Mouse (Mus musculus): Measurements from ENCODE around the gene Prnd. TPM values are rescaled to one million over a fixed set of nuclear protein-coding genes. Genes with fewer than 3 reads are reported as not detected.

The Prnd gene
- polyA plus RNA-seq, 1 experiment, result 13.5 TPM

DNA sequence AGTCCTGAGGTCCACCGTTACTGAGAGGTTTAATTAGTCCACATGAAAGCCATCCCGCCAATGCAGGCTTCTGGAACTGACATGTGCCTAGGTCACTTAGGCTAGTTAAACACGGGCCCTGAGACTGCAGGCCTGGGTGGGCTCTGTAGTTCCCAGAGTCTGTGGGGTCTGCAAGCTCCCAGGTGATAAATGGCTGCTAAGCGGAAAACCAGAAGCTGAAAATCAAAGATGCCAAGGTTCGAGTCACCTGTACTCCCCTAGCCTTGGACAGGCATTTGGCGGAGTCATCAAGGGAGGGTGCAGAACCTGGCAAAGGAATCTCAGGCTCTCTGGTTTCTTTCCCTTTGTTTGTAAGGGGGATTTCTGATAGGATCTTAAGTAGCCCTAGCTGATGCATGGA lies 9.2 kb upstream of the Prnd start:
- DNase-seq (ENCODE audit: low read depth), result no peak
- TF ChIP-seq CTCF (IDR thresholded peaks at IDR 0.05; ENCODE audit: borderline replicate concordance, extremely low read depth, insufficient read depth, insufficient read length) (no peak), POLR2A (IDR thresholded peaks at IDR 0.05; ENCODE audit: borderline replicate concordance, extremely low read depth, insufficient read depth, insufficient read length, poor library complexity, severe bottlenecking) (no peak)

DNA sequence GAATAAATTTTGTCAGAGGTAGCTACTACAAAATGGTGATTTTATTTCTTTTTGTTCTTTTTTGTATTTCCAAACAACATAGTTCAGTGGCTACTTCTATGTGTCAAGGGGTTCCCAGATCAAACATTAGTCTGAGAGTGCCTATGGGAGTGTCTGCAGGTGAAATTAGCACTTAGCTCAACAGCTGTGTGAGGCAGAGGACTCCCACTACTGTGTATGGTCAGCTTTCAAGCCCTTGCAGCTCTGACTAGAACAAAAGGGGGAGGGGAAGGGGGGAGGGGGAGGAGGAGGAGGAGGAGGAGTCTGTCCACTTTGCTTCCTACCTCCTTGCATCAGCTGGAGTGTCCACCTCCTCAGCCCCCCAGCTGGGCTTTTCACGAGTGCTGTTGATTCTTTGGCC lies 6.3 kb upstream of the Prnd start:
- TF ChIP-seq POLR2A (IDR thresholded peaks at IDR 0.05; ENCODE audit: borderline replicate concordance, extremely low read depth, insufficient read depth, insufficient read length, poor library complexity, severe bottlenecking) (no peak), CTCF (IDR thresholded peaks at IDR 0.05; ENCODE audit: borderline replicate concordance, extremely low read depth, insufficient read depth, insufficient read length) (no peak)
- no peak for DNase-seq (ENCODE audit: low read depth)

DNA sequence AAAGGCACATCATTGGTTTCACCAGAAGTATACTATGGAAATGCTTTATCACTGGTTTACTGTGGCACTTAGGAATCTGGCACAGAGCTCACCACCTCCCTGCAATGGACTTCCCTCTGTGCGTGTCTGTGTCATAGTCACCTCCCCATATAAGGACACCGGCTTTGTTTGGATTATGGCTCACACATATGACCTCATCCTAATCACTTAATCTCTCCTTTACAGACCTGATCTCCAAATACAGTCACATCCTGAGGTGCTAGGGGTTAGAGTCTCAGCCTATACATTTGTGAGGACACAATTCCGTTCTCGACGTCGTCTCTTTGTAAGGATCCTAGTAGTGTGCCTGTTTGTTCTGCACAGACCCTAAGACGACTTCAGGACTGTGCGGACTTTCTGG lies 5.4 kb upstream of the Prnd start:
- no peak for DNase-seq (ENCODE audit: low read depth)
- TF ChIP-seq CTCF (IDR thresholded peaks at IDR 0.05; ENCODE audit: borderline replicate concordance, extremely low read depth, insufficient read depth, insufficient read length) (no peak), POLR2A (IDR thresholded peaks at IDR 0.05; ENCODE audit: borderline replicate concordance, extremely low read depth, insufficient read depth, insufficient read length, poor library complexity, severe bottlenecking) (no peak)

DNA sequence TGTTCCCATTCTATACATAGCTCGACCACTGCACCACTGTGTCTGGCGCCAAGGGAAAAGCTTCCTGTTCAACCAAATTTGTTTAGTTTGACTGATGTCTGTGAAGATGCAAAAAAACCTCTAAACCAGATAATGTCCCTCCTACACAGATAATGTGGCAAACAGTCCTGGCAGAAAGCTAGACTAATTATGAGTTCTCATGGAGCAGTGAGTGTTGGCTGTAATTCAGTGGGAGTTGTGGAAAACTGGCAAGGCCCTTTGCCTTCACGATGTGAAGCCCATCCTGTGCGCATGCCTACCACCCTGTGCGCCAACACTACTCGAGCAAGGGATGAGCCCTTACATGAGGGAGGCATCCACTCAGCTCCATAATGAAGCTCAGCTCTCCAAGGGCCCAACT lies 4.9 kb upstream of the Prnd start:
- TF ChIP-seq CTCF (IDR thresholded peaks at IDR 0.05; ENCODE audit: borderline replicate concordance, extremely low read depth, insufficient read depth, insufficient read length), result no peak
- TF ChIP-seq POLR2A (IDR thresholded peaks at IDR 0.05; ENCODE audit: borderline replicate concordance, extremely low read depth, insufficient read depth, insufficient read length, poor library complexity, severe bottlenecking), result no peak
- peak; percentile 34 for DNase-seq (ENCODE audit: low read depth)

DNA sequence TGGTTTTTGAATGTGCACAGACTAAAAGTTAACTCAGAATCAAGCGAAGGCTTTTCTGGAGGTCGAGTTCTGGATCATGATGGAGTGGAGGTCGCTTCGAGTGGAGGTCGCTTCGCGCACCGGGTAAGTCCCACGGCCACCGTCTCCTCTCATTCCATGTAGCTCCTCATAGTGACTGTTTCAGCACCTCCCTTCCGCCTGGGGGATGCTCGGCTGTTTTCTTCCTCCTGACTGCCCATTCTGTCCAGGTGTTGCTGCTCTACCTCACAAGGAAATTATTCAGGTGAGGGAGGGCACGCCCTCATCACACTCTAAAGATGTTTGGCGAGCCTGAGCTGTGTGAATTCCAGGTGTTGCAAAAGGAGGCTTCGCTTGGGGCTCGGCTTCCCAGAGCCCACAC lies 4.3 kb upstream of the Prnd start:
- no peak for DNase-seq (ENCODE audit: low read depth)
- TF ChIP-seq POLR2A (IDR thresholded peaks at IDR 0.05; ENCODE audit: borderline replicate concordance, extremely low read depth, insufficient read depth, insufficient read length, poor library complexity, severe bottlenecking) (no peak), CTCF (IDR thresholded peaks at IDR 0.05; ENCODE audit: borderline replicate concordance, extremely low read depth, insufficient read depth, insufficient read length) (no peak)

DNA sequence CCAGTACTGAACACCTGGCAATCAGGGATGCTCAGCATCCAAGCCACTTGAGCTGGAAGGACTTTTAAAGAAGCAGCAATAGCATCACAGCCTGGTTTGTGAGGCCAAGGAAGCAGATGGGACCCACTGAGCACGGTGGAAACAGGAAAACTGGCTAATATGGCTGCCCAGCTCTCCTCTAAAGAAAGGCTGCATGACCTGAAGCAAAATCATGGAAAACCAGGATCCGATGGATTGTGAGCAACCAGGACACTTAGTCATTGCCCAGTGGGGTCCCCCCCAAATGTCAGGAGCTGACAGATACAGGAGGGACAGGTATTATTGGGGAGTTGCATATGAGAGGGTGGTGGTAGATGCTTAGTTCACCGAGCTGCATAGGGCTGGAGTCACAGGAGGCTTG lies 2.5 kb upstream of the Prnd start:
- DNase-seq (ENCODE audit: low read depth), result no peak
- TF ChIP-seq CTCF (IDR thresholded peaks at IDR 0.05; ENCODE audit: borderline replicate concordance, extremely low read depth, insufficient read depth, insufficient read length) (no peak), POLR2A (IDR thresholded peaks at IDR 0.05; ENCODE audit: borderline replicate concordance, extremely low read depth, insufficient read depth, insufficient read length, poor library complexity, severe bottlenecking) (no peak)

DNA sequence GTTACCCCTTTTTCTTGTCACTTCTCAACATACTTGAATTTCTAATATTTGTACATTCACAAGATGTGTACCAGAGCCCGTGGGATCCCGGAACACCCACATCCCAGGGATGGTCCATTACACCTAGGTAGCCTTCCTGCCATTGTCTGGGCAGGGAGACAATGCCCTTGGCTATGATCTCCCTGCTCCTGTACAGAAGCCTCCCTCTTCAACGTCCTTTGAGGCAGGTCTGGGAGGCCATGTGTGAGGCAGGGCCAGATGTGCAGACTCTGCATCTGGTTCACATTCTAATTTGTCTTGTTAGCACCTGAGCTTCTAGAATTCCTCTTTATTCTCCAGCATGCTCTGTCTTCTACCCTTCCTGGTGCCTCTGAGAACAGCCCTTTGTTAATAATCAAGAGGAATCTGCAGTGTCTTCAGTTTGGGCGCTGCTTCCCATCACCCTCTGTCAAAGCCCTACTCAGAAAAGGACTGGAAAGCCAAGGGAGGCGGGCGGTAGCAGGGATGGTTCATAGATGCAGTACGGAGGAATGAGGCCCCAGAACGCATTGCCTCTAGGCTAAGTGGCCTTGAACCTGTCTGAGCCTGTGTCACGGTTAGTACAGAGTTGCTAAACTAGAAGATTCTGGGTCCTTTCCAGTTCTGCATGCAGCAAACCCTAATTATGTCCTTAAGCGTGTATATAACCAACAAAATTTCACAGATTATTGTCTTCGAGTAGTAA lies 1.6 kb upstream of the Prnd start:
- DNase-seq (ENCODE audit: low read depth), result no peak
- TF ChIP-seq CTCF (IDR thresholded peaks at IDR 0.05; ENCODE audit: borderline replicate concordance, extremely low read depth, insufficient read depth, insufficient read length) (no peak), POLR2A (IDR thresholded peaks at IDR 0.05; ENCODE audit: borderline replicate concordance, extremely low read depth, insufficient read depth, insufficient read length, poor library complexity, severe bottlenecking) (no peak)

DNA sequence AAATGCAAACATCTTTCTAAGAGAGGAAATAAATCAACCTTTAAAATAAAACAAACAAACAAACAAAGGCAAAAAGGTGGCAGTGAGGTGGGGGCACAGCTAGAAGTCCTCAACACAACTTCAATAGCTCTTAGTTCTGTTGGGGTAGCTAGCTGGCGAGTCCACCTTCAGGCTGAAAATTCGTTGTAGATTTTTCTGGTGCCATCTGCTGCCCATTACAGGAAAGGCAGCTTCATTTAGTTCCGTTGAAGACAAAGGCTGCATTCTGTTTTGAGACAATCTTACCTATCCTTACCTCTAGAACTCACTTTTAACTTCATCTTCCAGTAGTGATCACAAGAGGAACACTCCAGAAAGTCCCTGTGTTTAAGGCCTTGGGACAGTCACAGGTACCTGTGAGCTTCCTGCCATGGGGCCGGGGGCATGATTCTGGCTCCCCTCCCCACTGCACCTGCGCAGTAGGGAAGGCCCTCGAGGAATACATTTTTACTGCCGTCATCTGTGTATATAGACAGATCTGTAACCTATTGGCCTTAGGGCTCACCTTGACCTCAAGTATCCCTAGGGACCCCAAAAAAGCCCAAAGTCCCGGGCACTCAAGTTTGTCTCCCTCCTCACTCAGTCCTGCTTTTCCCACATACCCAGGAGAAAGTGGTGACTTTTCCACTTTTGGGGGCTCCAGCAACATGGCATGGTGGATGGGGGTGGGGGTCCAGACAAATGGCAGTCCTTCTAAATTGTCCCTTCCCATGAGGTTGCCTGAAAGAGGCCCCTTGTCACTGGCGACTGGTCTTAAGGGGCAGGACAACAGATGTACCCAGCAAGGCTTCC lies 679 bp upstream of the Prnd start:
- DNase-seq (ENCODE audit: low read depth), result peak; percentile 83
- TF ChIP-seq CTCF (IDR thresholded peaks at IDR 0.05; ENCODE audit: borderline replicate concordance, extremely low read depth, insufficient read depth, insufficient read length), result peak; percentile 72; the same call in 1 of the 2 replicates
- no peak for TF ChIP-seq POLR2A (IDR thresholded peaks at IDR 0.05; ENCODE audit: borderline replicate concordance, extremely low read depth, insufficient read depth, insufficient read length, poor library complexity, severe bottlenecking)

DNA sequence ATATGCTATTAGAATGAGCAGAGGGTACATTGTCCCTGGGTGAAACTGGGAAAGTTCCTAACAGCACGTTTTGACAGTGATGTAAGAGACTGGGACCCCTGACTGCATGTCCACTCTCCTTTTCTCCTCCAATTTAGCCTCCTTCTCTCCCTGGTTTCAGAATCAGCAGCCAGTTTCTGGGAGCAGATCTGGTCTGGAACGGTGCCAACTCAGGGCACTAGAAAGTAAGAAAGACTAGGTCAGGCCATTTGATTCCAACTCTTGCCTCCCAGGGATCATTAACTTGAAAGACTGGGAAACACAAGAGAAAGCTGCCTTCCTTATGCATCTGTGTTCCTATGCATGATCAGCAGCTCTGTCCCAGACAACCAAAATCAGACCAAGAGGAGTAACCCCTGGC lies 1.8 kb downstream of the Prnd start:
- TF ChIP-seq POLR2A (IDR thresholded peaks at IDR 0.05; ENCODE audit: borderline replicate concordance, extremely low read depth, insufficient read depth, insufficient read length, poor library complexity, severe bottlenecking) (no peak), CTCF (IDR thresholded peaks at IDR 0.05; ENCODE audit: borderline replicate concordance, extremely low read depth, insufficient read depth, insufficient read length) (no peak)
- DNase-seq (ENCODE audit: low read depth), result no peak

DNA sequence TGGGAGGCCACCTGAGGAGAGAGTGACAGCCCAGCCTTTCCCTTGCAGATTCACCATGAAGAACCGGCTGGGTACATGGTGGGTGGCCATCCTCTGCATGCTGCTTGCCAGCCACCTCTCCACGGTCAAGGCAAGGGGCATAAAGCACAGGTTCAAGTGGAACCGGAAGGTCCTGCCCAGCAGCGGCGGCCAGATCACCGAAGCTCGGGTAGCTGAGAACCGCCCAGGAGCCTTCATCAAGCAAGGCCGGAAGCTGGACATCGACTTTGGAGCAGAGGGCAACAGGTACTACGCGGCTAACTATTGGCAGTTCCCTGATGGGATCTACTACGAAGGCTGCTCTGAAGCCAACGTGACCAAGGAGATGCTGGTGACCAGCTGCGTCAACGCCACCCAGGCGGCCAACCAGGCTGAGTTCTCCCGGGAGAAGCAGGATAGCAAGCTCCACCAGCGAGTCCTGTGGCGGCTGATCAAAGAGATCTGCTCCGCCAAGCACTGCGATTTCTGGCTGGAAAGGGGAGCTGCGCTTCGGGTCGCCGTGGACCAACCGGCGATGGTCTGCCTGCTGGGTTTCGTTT lies 2.4 kb downstream of the Prnd start:
- DNase-seq (ENCODE audit: low read depth), result no peak
- TF ChIP-seq POLR2A (IDR thresholded peaks at IDR 0.05; ENCODE audit: borderline replicate concordance, extremely low read depth, insufficient read depth, insufficient read length, poor library complexity, severe bottlenecking) (no peak), CTCF (IDR thresholded peaks at IDR 0.05; ENCODE audit: borderline replicate concordance, extremely low read depth, insufficient read depth, insufficient read length) (no peak)

DNA sequence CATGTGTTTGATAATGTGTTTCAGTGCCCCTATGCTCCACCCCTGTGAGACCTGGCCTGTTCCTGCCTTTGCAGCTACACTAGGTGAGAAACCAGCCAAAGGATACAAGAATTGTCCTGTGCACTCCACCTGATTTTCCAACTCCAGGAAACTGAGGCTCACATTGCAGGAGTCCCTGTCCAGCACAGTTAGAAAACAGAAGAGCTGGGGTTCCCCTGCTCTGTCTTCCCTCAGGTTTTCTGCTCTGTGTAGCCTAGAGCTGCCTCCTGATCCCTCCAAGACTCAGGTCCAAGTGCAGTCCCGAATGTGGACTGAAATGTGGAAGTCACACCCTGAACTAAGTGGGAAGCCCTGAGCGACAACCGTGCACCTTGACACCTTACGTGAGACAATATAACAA lies 3.0 kb downstream of the Prnd start:
- TF ChIP-seq CTCF (IDR thresholded peaks at IDR 0.05; ENCODE audit: borderline replicate concordance, extremely low read depth, insufficient read depth, insufficient read length) (no peak), POLR2A (IDR thresholded peaks at IDR 0.05; ENCODE audit: borderline replicate concordance, extremely low read depth, insufficient read depth, insufficient read length, poor library complexity, severe bottlenecking) (no peak)
- DNase-seq (ENCODE audit: low read depth), result no peak
